Mouse (Mus musculus) brown adipose tissue, adult 24 weeks (tissue): ENCODE measurements around the gene Snap25. TPM values are rescaled to one million over a fixed set of nuclear protein-coding genes. Genes with fewer than 3 reads are reported as not detected.

Experiments
- H3K27ac ChIP-seq: fragments of 200-500 bp; replicated peaks from 2 replicates; pipeline ENCODE4 v1.5.1; 2012; ENCODE audit warnings: low read depth, mild to moderate bottlenecking, low read length
- H3K4me1 ChIP-seq: fragments of 200-500 bp; 2 replicates; pipeline ENCODE4 v1.6.1; 2012; ENCODE audit warnings: low read length, mixed read lengths; ENCODE audit not compliant: control insufficient read depth, insufficient read depth, insufficient read length
- H3K4me3 ChIP-seq: fragments of 200-500 bp; 2 replicates; pipeline ENCODE4 v1.5.1; 2012; ENCODE audit warnings: low read depth, mild to moderate bottlenecking, low read length, moderate library complexity; ENCODE audit not compliant: insufficient read depth
- polyA plus RNA-seq: library from polyadenylated mRNA; stranded (reverse); fragments of >200 nt; gene quantifications from 2 replicates; pipeline ENCODE4 v1.2.4, GENCODE M21; 2012; ENCODE audit not compliant: missing spikeins, insufficient read depth, insufficient read length

The Snap25 gene
- polyA plus RNA-seq, 1 experiment = not detected

DNA sequence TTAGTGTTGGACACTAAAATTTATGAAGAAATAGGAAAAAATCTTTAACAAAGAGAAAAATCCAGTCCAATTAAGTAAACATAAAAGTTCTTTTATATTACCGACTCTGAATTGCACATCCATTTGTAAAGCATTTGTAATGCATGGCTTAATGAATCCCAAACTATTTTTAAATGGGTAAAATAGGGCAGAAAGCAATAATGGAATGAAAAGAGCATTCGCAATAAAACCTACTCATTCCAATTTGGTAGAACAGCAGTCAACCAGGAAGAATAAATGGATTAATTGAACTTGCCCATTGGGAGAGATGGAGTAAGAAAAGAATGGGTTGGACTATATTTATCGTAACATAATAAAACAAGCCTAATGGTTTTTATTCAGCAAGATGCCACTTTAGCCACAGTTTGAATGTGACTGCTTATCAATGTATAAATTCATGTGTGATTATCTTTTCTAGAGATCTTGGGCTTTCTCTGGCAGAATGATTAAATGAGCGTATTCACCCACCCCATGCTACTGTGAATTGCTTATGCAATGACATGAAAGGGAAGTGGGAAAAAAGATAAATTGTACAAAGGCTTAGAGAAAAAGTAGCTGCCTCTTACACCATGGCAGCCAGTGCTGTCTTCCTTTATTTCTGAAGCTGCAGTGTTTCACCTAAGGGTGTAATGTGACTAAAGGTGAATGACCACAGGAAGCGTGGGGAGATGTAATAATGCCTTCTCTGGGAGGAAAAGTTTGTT is 45.7 kb downstream of the Snap25 start:
- Histone ChIP-seq H3K27ac (no peak overlapping the region), H3K4me1 (no peaks in the 10 kb centered on the region), H3K4me3 (no peak overlapping the region)

DNA sequence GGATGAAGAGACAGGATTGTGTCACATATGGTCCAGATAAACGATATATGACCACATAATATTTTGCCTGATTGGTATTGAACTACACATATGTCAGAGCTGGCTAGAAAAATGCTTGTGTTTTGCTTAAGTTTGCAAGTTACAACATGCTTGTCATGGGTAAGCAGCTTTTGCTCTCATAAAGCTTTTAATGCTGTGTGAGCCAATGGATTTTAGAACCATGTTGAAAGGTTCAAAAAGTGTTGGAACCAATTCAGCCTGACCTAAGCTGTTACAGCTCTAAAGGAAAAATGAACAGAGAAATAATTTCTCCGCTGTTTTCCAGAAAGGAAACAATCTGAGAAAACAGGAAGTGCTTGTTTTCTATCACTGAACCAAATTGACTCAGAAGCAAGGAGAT is 64.9 kb downstream of the Snap25 start:
- Histone ChIP-seq H3K4me3 (no peak overlapping the region), H3K27ac (no peak overlapping the region), H3K4me1 (no peaks in the 10 kb centered on the region)

DNA sequence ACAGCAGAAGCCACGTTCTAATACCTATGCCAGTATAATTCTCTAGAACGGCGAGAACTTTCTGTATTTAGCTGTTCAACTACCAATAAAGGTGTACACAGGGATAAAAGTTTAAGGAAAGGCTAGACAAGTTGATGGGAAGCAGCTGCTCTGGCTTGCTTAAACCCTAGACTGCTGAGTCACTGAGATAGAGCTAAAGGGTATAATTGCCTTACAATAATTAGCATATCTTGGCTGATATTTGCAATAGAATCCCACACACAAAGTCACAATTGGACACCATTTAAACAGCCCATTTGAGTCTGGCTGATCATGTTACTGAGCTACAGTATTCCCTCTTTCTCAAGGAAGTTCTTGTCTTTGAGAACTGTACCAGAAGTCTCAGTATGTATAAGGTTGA is 65.4 kb downstream of the Snap25 start:
- Histone ChIP-seq H3K4me1 (no peaks in the 10 kb centered on the region), H3K27ac (no peak overlapping the region), H3K4me3 (no peak overlapping the region)

DNA sequence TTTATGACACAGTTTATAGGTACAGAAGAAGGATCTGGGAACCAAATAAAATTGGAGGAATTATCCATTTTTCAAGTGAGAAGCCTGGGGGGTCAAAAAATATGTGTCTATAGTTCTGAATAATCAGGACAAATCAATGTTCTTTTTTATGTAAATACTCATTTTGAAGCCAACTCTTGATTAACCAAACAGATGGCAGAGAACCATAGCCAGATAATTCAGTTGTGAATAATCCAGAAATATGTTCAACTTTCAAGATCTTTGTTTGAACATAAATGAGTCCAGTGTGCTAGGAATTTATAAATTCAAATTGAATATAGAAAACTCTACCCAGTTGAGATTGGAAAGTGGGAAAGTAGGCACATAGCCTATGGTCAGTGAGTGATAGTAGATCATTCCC is 67.0 kb downstream of the Snap25 start:
- H3K27ac ChIP-seq = no peak overlapping the region
- no peak overlapping the region for H3K4me3 ChIP-seq
- H3K4me1 ChIP-seq = no peaks in the 10 kb centered on the region

DNA sequence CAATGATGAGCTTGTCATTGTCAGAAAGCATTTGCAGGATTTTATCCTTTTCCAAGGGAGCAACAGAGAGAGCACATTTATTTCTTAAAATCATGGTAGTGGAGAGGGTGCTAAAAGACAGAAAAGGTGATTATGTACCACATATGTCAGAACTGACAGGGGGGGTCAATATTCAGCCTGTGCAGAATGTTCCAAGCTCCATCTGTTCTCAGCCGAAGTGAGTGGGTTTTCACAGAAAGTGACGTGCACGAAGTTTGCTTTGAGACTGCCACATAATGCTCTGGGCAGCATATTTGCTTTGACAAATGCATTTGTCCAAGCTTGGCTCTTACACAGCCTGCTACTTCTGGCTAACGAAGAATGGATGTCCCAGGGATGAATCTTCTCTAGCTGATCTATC is 71.1 kb downstream of the Snap25 start:
- Histone ChIP-seq H3K4me1 (no peaks in the 10 kb centered on the region), H3K27ac (no peak overlapping the region), H3K4me3 (no peak overlapping the region)

DNA sequence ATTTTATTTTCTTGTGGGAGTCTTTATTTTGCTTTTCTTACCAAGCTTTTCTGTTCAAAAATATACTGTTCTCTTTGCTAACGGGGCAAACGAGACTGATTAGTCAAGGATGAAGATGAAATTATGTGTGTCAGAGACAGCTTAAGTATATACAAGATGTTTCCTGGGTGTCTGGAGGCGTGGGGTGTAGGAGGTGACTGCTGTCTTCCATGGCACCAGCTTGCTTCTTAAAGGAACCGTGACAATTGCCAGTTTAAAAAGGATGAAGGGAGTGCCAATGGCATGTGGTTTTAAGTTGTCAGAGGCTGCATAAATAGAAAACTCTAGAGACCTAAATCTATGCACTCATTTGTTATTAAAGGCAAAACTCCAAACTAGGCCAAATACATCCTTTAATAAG is 75.1 kb downstream of the Snap25 start:
- Histone ChIP-seq H3K27ac (no peak overlapping the region), H3K4me3 (no peak overlapping the region), H3K4me1 (no peaks in the 10 kb centered on the region)

DNA sequence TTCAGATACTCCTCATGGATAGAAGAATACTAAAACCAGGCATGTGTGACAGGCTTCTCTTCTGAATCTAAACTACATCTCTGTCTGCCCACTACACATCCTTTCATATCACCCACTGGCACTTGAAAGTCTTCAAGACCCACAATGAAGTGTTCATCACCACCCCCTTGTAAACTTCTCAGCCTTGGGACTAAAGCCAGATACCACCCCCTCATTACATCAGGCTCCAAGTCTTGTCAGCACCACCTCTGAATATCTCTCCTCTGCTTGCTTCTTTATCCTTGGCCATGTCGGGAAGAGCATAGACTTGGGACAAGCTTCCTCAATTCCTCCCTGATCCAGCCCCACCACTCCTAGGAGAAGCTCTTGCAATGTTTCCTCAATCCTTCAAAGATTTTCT is 83.3 kb downstream of the Snap25 start:
- Histone ChIP-seq H3K27ac (no peak overlapping the region), H3K4me3 (no peak overlapping the region), H3K4me1 (no peaks in the 10 kb centered on the region)

DNA sequence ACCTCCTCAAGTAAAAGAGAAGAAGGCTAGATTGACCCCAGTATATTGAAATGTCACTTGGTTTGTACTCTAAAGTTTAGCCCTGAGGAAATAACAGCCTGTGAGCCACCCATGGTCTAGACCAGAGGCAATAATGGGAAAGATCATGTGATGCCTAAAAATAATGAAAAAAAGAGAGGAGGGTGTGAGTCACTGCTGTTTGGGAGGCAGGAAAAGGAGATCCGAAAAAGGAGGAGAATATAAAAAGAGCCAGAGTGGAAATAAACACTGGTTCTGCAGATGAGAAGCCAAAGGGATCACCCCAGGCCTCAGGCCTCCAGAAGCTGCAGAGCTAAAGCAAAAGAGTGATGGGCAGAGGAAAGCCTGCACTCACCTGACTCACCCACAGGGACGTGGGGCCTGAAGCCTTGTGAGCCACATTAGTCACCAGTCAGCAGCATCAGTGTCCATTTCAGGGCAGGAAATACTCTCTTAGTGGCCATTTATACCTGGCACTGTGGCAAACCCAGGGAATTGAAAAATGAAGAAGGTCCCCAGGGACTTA is 85.7 kb downstream of the Snap25 start:
- H3K27ac ChIP-seq = no peak overlapping the region
- H3K4me3 ChIP-seq = no peak overlapping the region
- H3K4me1 ChIP-seq = no peaks in the 10 kb centered on the region

DNA sequence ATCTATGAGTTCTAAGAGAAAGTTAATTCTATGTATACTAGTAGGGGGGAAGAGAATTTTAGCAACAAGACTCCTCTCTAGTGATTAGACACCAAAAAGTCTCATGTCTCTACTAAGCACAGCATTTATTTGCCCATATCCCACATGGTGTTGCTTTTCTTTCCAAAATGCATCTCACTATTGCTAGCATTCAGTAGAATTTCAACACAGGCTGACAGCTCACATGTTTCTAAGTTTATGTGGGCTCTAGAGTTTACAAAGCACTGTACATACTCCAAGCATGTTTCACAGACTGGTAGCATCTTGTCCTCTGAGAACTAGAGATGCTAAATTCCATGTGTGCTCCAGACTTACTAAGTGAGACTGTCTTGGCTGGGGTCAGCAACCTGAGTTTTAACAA is 87.8 kb downstream of the Snap25 start:
- Histone ChIP-seq H3K4me1 (no peaks in the 10 kb centered on the region), H3K4me3 (no peak overlapping the region), H3K27ac (no peak overlapping the region)

DNA sequence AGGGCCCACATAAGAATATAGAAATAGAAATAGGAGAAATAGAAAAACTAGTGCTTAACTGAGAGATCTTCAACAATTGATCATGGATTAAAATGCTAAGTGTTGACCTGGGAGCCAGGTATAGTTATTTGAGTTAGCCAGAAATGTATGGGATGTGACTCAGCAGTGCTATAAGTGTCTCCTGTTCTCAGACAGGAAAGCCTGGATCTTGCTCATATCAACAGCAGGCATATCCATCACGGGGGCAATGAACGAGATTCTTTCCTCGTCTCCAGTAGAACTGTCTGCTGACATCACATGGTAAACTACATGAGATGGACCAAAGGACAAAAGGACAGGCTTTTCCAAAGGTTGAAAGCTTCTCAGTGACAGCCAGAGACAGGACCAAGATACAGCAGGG is 88.8 kb downstream of the Snap25 start:
- no peaks in the 10 kb centered on the region for H3K4me1 ChIP-seq
- no peak overlapping the region for H3K4me3 ChIP-seq

DNA sequence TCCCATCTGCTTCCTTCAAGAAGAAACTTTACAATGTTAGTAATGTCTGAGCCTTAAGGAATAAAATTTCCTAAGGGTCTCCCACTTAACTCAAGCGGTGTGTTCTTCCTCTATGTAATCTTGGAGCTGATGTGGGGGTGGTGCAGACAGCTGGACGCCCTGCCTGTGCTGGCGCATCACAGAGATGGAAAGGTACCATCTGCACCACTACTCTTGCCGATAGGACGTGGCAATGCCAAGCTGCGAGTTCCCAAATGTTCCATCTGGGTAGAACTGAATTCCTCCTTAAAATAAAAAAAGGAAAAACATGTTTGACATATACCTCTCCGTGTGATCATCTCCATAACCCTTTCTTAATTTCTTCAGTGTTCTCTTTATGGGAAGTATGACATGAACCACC is 89.9 kb downstream of the Snap25 start:
- H3K4me1 ChIP-seq = no peaks in the 10 kb centered on the region
- no peak overlapping the region for H3K27ac ChIP-seq
- H3K4me3 ChIP-seq = no peak overlapping the region

More for the DNA sequence above, 88.8 kb downstream of the Snap25 start:
- H3K27ac ChIP-seq = no peak overlapping the region

DNA sequence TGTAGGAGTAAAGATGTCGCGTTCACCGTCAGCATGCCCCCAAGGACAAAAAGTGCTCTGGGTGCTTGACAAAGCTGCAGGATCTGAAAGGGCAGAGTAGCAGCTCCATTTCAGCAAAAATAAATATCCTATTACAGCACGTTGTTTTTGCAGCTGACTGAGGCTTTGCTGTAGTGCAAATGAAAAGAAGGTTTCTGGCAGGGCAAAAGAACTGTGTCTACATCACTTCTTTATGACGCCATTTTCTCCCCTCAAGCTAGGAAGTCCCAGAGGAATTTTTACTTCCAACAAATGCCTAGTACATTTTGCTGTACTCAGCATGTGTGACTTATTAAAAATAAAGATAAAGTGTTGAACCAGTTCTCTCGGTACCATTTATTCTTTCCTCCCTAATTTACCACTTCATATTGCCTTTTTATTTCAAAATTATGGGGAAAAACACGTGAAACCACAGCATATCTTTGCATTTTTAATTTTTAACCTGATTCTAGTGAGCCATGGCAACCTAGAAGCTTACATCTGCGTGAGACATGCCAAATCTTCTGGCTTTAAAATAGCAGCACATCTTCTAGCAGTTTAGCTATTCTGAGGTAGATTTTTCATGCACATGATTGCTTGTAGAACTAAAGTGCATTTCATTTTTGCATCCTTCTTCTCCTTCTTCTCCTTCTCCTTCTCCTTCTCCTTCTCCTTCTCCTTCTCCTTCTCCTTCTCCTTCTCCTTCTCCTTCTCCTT is 94.9 kb downstream of the Snap25 start:
- Histone ChIP-seq H3K27ac (no peak overlapping the region), H3K4me1 (no peaks in the 10 kb centered on the region), H3K4me3 (no peak overlapping the region)

DNA sequence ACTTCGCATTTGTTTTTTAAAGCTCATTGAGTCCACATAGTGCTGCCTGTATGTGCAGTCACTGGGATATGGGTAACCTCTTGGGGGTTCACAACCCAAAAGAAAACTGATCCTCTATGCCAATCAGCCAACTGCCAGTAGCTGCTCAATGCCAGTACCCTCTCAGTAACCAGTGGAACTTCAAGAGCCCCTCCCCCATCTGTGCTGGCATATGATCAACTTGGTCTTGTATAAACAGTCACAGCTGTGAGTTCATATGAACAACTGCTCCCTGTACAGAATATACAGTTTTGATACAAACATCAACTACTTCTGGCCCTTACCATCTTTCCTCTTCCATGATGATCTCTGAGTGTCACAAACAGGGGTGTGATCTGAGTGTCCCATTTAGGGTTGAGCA is 98.1 kb downstream of the Snap25 start:
- no peak overlapping the region for H3K27ac ChIP-seq
- no peaks in the 10 kb centered on the region for H3K4me1 ChIP-seq
- H3K4me3 ChIP-seq = no peak overlapping the region

DNA sequence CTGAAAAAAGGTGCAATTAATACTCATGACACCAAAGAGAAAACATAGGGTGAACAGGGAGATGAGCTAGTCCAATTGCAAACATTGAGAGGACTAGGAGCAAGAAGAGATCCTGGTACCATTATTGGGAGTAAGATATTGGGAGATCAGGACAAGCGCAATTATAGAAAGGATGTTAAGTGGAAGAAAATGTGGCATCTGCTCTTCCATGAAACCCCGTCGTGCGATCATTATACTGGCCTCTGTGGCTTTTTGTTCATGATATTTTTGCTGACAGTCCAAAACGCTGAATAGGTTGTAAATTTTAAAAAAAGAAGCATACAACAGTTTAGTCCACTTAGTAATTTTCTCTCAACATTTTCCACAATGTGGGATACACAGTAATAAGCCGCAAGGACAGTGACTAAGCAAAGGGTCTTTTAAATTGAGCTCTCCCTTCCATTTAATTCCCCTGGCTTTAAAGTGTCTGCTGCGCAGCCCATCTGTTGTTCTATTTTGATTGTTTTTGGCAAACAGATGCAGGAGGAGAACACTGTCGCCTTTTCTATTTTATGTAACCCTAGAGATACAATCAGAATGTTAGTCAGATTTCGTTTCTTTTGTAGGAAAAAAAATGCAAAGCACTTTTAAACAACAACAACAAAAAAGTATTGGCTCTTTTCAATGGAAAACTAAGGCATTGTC is 103.6 kb downstream of the Snap25 start:
- Histone ChIP-seq H3K4me3 (no peak overlapping the region), H3K27ac (no peak overlapping the region), H3K4me1 (no peaks in the 10 kb centered on the region)
